8 mouse cellular contexts compared by ENCODE assay signal in the genomic region with DNA sequence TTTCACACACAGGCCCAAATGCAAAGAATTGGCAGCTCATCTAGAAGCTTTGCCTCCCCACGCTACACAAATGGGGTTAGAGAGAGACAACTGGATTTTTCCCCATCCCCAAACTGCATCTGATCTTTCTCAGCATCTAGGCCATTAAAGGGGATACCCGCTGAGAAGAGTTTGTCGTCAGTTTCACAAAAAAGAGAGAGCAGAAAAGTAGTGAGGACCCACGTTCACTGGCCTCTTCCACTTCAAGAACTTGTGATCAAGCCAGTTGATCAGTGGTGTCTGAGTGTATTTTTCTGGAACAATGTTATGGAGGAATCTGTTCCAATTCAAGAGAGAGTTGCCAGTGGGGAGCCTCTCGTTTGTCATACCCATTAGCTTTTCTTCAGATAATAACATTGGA. TPM values are rescaled to one million over a fixed set of nuclear protein-coding genes. Genes with fewer than 3 reads are reported as not detected.
DNase-seq lines count a peak whose midpoint lies in the region; ATAC-seq and TF ChIP-seq lines count a peak whose summit lies in the region.

No protein-coding gene starts in this region.

- no peak for DNase-seq in left cerebral cortex, adult 2 months (ENCODE audit: extremely low spot score in 1 of 2, low spot score in 2 of 2)
- no peak for DNase-seq in left cerebral cortex, postnatal 14 days (ENCODE audit: low spot score in 2 of 2)
- peak; percentile 67 for DNase-seq in intestine, embryonic 14.5 days (ENCODE audit: low spot score)
- no peak for DNase-seq in MN1 (ENCODE audit: low spot score)
- DNase-seq in adrenal gland, adult 18-20 months (ENCODE audit: low spot score in 2 of 2) = no peak
- DNase-seq in ovary, postnatal 10 days (ENCODE audit: low spot score) = no peak

- H3K9me3 ChIP-seq in embryonic facial prominence, embryonic 12.5 days = no peaks in the 10 kb centered on the region
- no peaks in the 10 kb centered on the region for H3K9me3 ChIP-seq in intestine, embryonic 14.5 days (ENCODE audit: control insufficient read depth, low read length)
- H3K9me3 ChIP-seq in neural tube, embryonic 13.5 days = no peaks in the 10 kb centered on the region

- peak overlapping the region; percentile 96 for H3K27ac ChIP-seq in left cerebral cortex, adult 2 months
- H3K27ac ChIP-seq in embryonic facial prominence, embryonic 12.5 days = peak overlapping the region; percentile 100
- H3K27ac ChIP-seq in intestine, embryonic 14.5 days (ENCODE audit: low read depth) = peak overlapping the region; percentile 99
- peak overlapping the region; percentile 54 for H3K27ac ChIP-seq in neural tube, embryonic 13.5 days (replicated peaks)

- intact Hi-C loops in left cerebral cortex, adult 2 months (cut with DNase I) = loop anchor here (2.0 to 5.0 kb wide), 4 partner anchors 39 to 487 kb away; no protein-coding TSS in a partner anchor
- intact Hi-C loops in left cerebral cortex, postnatal 14 days (cut with DNase I) = loop anchor here (5.0 to 10.0 kb wide), 3 partner anchors 52 to 915 kb away; no protein-coding TSS in a partner anchor

- H3K4me1 ChIP-seq in embryonic facial prominence, embryonic 12.5 days = peaks cover 37% of the 10 kb centered on the region
- peaks cover 31% of the 10 kb centered on the region for H3K4me1 ChIP-seq in intestine, embryonic 14.5 days (replicated peaks; ENCODE audit: control insufficient read depth, insufficient read depth, low read length)
- H3K4me1 ChIP-seq in neural tube, embryonic 13.5 days (replicated peaks) = peaks cover 48% of the 10 kb centered on the region

- peak overlapping the region; percentile 90 for H3K4me3 ChIP-seq in left cerebral cortex, adult 2 months
- H3K4me3 ChIP-seq in embryonic facial prominence, embryonic 12.5 days = peak overlapping the region; percentile 90
- peak overlapping the region; percentile 96 for H3K4me3 ChIP-seq in intestine, embryonic 14.5 days (ENCODE audit: low read depth, low read length)
- peak overlapping the region; percentile 91 for H3K4me3 ChIP-seq in neural tube, embryonic 13.5 days

- under 1% methylated on average over 5 of the region's 5 CpGs for WGBS in embryonic facial prominence, embryonic 12.5 days
- 15% methylated on average over 5 of the region's 5 CpGs for WGBS in intestine, embryonic 14.5 days
- 1% methylated on average over 5 of the region's 5 CpGs for WGBS in neural tube, embryonic 13.5 days

- no peak for TF ChIP-seq CTCF in left cerebral cortex, adult 2 months (IDR thresholded peaks at IDR 0.05)

- ATAC-seq in embryonic facial prominence, embryonic 12.5 days (ENCODE audit: insufficient number of reproducible peaks, insufficient read depth, low FRiP score, low TSS enrichment) = no peak
- no peak for ATAC-seq in intestine, embryonic 14.5 days (replicated peaks; ENCODE audit: low FRiP score, low TSS enrichment, low read depth)
- no peak for ATAC-seq in neural tube, embryonic 13.5 days (ENCODE audit: low read depth)

- peak overlapping the region; percentile 98 for H3K9ac ChIP-seq in embryonic facial prominence, embryonic 12.5 days
- peak overlapping the region; percentile 94 for H3K9ac ChIP-seq in intestine, embryonic 14.5 days (ENCODE audit: low read length)
- peak overlapping the region; percentile 98 for H3K9ac ChIP-seq in neural tube, embryonic 13.5 days

- peak overlapping the region; percentile 54 for H3K4me2 ChIP-seq in embryonic facial prominence, embryonic 12.5 days (replicated peaks)
- peak overlapping the region; percentile 71 for H3K4me2 ChIP-seq in intestine, embryonic 14.5 days (ENCODE audit: low read length)
- H3K4me2 ChIP-seq in neural tube, embryonic 13.5 days = peak overlapping the region; percentile 75

- no peaks in the 10 kb centered on the region for H3K27me3 ChIP-seq in embryonic facial prominence, embryonic 12.5 days
- H3K27me3 ChIP-seq in intestine, embryonic 14.5 days (replicated peaks; ENCODE audit: control insufficient read depth, insufficient read depth, low read length) = no peaks in the 10 kb centered on the region
- H3K27me3 ChIP-seq in neural tube, embryonic 13.5 days = no peaks in the 10 kb centered on the region

- H3K36me3 ChIP-seq in embryonic facial prominence, embryonic 12.5 days = no peaks in the 10 kb centered on the region
- 0 out of 2 replicates have a peak, but pooled peaks cover 10% of the 10 kb centered on the region for H3K36me3 ChIP-seq in intestine, embryonic 14.5 days (ENCODE audit: control insufficient read depth, insufficient read depth, low read length)
- H3K36me3 ChIP-seq in neural tube, embryonic 13.5 days = no peaks in the 10 kb centered on the region

RNA-seq across cellular contexts. Expression of a gene that starts 2.7 kb away (rescaled TPM):
- 100 to 1,000 TPM; 140 to 143 TPM for total RNA-seq in left cerebral cortex, adult 2 months (2021)
- total RNA-seq in left cerebral cortex, postnatal 14 days (2021) = 100 to 1,000 TPM; 130 to 145 TPM
- 66.3 and 66.8 TPM in 2 replicates for polyA plus RNA-seq in embryonic facial prominence, embryonic 12.5 days (2016; fragmentation: Nextera tagmentation; extraction: Ambion mirVana)
- 37.3 and 42.3 TPM in 2 replicates for polyA plus RNA-seq in intestine, embryonic 14.5 days (2014; fragmentation: Nextera tagmentation; extraction: Ambion mirVana)
- 34.4 and 37.0 TPM in 2 replicates for polyA plus RNA-seq in neural tube, embryonic 13.5 days (2015; fragmentation: Nextera tagmentation; extraction: Ambion mirVana)
- 100 to 1,000 TPM; 143 to 202 TPM for total RNA-seq in adrenal gland, adult 18-20 months (2021)
